Mouse (Mus musculus): ENCODE data around the gene Flna. TPM values are rescaled to one million over a fixed set of nuclear protein-coding genes. Genes with fewer than 3 reads are reported as not detected.

Flna gene
- total RNA-seq (2021), result 100 to 1,000 TPM; 210 to 252 TPM
- long read RNA-seq, full-length matches to known transcripts, result 1 of 30 reads
- long read RNA-seq, partial matches to known transcripts, result 21 of 30 reads
- long read RNA-seq, other reads (novel, unspliced or antisense), result 8 of 30 reads

DNA sequence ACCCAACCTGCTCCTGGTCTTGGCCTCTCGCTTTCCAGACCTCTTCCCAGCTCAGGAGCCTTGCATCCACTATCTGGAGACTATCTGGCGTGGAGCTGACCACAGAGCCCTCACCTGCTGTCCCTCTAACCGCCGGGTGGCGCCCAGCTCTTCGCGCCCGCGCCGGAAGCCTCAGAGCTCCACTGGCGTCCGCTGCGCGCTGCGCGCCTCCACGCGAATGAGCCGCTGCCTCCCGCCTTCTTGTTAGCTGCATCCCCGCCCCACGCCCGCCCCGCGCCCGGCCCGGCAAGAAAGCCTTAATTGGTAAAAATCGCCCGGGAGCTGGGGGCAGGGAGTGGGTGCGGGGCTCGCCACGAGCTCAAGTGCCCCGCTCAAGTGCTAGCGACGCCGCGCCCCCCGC is at the start of gene Flna:
Gene Flna, minus strand, starts transcription at position 206 of the 400 bp plus-strand sequence.
- DNase-seq (ENCODE audit: low spot score in 2 of 2), result peak; percentile 40 to 60

- DNase-seq (ENCODE audit: low spot score in 2 of 2), result no peak
Observed at GRCm38 (mm10) chrX:74298348-74298747, 48.7 kb upstream of the Flna start.

- peak; percentile 92 to 93 for DNase-seq (ENCODE audit: low spot score in 2 of 2)
Observed at GRCm38 (mm10) chrX:74296538-74297448, 47.2 kb upstream of the Flna start, which contains the start of gene Atp6ap1. Gene Atp6ap1, plus strand, starts transcription at chrX:74297097.

- no peak for DNase-seq (ENCODE audit: low spot score in 2 of 2)
Observed at GRCm38 (mm10) chrX:74293431-74293830, 43.8 kb upstream of the Flna start.

DNA sequence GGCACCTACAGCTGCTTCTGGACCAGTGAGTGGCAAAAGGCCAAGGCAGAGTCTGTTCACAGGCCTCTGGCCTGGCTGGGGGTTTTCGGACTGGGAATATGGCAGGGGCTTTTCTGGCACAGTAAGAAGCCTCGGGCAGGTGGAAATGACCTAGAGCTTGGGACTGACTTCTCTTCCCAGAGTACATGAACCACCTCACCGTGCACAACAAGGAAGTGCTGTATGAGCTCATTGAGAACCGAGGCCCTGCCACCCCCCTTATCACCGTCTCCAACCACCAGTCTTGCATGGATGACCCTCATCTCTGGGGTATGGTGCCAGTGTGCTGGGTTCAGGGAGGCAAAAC is 33.4 kb upstream of the Flna start:
- DNase-seq (ENCODE audit: low spot score in 2 of 2), result no peak

DNA sequence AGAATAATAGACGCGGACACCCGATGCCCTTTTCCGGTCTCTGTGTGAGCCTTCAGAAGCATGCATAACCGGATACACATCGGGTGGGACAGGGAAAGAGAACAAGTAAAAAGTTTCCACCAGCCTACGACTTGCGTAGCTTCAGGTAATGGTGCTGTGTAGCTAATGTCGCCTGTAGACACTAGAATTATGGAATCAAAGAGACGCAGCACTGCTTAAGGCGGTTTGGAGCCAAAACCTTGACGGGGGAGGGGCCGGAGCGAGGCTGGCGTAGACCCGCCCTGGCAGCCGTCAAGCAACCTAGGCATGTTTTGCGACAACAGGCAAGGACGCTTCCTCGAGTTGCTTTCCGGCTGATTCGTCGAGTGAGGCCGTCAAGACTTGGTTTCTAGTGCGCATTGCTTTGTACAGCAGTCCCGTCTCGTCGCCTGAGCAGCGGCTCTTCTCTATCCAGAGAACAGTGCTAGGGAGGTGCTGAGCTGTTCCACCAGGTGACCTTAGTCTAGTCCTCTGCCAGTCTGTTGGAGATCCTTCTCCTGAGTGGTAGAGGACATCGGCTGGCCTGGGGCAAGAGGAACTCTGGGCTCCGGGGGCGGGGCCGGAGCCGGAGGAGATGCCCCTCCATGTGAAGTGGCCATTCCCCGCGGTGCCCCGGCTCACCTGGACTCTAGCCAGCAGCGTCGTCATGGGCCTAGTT is 32.9 kb upstream of the Flna start:
- peak; percentile 78 to 85 for DNase-seq (ENCODE audit: low spot score in 2 of 2)

- DNase-seq (ENCODE audit: low spot score in 2 of 2), result peak; percentile 14 to 34
Observed at GRCm38 (mm10) chrX:74281732-74282394, 32.2 kb upstream of the Flna start, which contains the start of the genes Taz and Dnase1l1. Gene Taz, plus strand, starts transcription at chrX:74281912. Gene Dnase1l1, minus strand, starts transcription at chrX:74282337.

- DNase-seq (ENCODE audit: low spot score in 2 of 2), result no peak
Observed at GRCm38 (mm10) chrX:74281041-74281731, 31.6 kb upstream of the Flna start.

- no peak for DNase-seq (ENCODE audit: low spot score in 2 of 2)
Observed at GRCm38 (mm10) chrX:74277916-74278315, 28.3 kb upstream of the Flna start.

DNA sequence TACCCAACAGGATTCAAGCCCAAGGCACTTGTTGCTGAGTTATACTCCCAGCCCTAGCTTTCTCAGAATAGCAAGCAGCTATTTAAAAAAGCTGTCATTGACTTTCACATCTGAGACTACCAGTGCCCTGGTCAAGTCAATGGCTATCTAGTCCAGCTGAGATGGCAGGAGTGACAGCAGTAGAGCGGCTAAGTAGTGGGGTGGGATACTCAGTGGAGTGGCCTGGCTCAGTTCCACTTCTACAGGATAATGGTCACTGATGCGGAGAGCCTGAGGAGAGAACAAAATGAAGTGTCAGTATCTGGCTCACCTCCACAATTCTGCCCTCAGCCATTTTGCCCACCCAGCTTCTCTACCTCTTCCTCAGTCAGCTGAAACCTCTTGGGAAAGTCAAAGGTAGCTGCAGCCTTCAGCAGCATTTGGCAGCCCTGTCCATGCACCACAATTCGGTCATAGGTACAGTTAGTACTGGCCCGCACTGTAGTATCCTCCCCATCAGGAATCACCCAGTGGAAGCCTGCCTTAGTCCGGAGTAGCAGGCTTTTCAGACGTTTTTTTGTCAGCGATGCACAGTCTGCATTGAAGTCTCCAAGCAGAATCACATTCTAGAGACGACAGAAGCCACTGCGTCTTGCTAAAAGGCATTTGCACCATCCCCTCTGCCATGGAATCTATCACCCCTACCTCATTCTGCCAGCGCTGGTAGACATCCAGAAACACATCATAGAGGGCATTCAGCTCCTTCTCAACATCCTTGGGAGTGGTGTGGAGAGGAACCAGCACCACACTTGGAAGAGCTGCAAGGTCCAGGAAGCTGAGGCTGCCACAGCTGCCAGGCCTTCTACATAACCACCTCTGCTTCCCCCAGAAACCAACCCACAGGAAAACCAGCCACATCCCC is 24.1 kb upstream of the Flna start:
- no peak for DNase-seq (ENCODE audit: low spot score in 2 of 2)

DNA sequence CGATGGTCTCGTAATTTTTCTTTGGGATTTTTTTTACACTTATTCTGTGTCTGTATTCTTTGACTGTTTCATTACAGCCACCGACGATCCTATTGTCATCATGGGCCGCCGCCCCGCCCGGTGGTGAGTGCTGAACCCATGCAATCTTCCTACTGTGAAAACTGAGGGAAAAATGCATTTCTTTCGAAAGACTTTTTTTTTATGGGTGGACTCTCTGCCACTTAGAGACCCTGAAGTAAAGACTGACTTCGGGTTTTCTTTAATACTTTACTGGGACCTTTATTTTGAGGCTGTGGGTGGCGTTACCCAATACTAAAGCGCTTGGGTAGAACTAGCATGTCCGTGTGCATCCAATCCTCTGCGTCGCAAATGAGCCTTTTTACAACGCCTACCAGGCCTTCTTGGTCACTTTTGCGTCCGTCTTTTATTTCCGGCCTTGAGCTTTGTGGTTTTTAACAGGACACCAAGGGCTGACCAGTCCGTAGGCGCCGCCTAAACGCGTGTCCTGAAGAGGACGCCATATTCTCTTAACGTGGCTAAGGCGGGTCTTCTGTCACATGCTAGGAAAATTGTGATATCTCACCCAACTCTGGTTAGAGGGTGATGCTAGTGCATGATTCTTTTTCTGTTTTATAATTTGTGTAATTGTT is 21.4 kb upstream of the Flna start:
- DNase-seq (ENCODE audit: low spot score in 2 of 2), result peak; percentile 13 to 25

DNA sequence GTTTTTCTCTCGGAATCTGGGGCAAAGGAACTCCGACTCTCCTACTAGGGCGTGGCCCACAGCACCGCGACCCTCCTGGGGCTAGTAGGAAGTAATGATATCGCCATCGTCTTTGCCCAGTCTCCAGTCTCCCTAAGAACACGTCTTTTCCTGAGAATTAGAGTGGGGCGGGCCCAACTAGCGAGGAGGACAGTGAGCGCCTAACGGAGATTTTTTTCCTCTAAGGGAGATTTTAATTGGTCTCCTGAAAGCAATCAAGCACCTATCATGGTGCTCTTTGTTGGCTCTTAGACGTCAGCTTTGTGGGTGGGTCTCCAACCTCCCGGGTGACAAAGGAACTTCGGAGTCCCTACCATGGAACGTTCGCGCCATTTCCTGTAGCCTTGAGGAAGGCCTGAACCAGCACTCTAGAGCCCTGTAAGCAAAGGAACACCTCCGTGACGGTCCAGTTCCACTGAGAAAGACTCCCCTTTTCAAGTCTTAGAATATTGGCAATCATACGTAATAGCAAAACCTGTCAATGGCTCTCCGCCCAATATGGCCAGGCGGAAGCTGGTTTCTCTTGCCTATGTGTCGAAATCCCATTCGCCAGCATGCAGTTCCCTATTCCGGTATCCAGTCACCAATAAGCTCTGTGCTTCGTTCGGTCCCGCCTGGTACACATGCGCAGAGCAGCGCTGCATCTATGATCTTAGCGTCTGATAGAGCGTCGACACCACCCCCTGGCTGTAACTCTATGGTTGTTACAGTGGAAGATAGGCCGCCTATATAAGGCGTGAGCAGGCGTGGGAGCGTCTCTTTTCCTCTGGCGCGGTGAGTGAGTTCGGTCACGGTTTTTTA is 20.7 kb upstream of the Flna start, which contains the start of gene Rpl10:
Gene Rpl10, plus strand, starts transcription at position 751 of the 840 bp plus-strand sequence.
- peak; percentile 81 to 87 for DNase-seq (ENCODE audit: low spot score in 2 of 2)

GRCm38 (mm10) chrX:74269736-74270061 is 20.1 kb upstream of the Flna start:
- DNase-seq (ENCODE audit: low spot score in 2 of 2), result peak in 1 of 2 experiments; percentile 20

- DNase-seq (ENCODE audit: low spot score in 2 of 2), result no peak
Observed at GRCm38 (mm10) chrX:74257746-74258145, 8.1 kb upstream of the Flna start.

GRCm38 (mm10) chrX:74254888-74255565 is 5.4 kb upstream of the Flna start:
- no peak for DNase-seq (ENCODE audit: low spot score in 2 of 2)

DNA sequence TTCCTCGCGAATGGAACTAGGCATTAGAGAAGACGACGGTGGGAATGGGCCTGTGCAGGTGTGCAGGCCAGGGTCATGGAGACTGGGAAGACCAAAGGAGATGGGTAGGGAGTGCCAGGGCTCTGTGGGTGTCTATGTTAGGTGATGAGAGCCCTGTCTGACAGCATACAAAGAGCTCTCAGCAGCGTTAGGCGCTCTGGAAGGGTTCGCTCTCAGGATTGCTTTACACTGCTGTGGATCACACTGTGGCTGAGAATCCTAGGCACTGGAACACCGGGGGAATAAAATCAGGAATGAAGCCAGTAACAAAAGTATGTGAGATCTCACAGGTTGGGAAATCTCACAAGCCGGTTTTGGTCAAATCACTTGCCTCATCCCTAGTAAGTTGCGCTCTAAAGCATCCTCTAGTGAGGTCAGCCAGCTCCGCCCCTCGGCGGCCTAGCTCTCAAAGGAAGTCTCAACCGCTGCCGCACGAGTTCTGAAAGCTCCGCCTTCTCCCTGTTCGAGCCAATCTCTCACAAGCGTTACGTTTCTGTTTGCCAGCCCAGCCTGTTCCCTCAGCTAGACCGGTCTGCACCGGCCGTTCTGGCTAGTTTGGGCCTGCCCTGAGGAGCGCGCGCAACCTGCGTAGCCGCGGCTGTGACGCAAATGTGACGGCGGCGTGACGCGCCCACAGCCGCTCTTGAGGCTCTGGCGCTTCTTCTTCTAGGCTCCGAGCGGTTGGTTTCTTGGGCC is 4.7 kb upstream of the Flna start, which contains the start of gene Emd:
Gene Emd, plus strand, starts transcription at position 535 of the 735 bp plus-strand sequence.
- peak; percentile 77 to 82 for DNase-seq (ENCODE audit: low spot score in 2 of 2)

GRCm38 (mm10) chrX:74248651-74249050 is 969 bp downstream of the Flna start:
- DNase-seq (ENCODE audit: low spot score in 2 of 2), result peak; percentile 60 to 68
